Mouse (Mus musculus): Measurements from ENCODE around the gene Trim71. TPM values are rescaled to one million over a fixed set of nuclear protein-coding genes. Genes with fewer than 3 reads are reported as not detected.

Gene Trim71
- polyA plus RNA-seq, 1 experiment from 2014 or later, result 3.7 TPM

DNA sequence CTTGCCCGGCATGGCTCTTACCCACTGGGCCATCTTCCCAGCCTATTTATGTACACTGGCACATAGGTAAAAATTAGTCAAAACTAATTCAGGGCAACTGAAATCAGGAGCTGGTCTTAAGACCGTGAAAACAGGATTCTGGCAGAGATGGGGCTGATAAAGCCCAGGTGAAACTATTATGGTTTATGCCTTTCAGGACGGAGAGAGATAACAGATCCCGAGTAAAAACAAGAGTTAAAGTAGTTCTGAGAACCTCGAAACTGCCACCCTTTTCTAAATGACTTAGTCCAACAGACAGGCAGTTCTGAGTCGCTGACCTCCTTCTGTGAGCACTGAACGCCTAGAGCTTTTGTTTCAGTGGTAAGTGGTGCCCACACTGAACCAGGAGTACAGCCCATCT lies 92.3 kb downstream of the Trim71 start:
- Histone ChIP-seq H3K4me2 (ENCODE audit: low read depth, severe bottlenecking) (no peak overlapping the region), H3K27me3 (ENCODE audit: control insufficient read depth, insufficient read depth, low read length) (no peaks in the 10 kb centered on the region), H3K4me3 (ENCODE audit: low read depth, low read length) (no peak overlapping the region), H3K9me3 (ENCODE audit: control insufficient read depth, low read length) (no peaks in the 10 kb centered on the region), H3K27ac (replicated peaks; ENCODE audit: low read depth, low read length) (no peak overlapping the region), H3K9ac (ENCODE audit: low read length) (no peak overlapping the region), H3K36me3 (ENCODE audit: control insufficient read depth, insufficient read depth, low read length) (no peaks in the 10 kb centered on the region; the same call in 1 of the 2 replicates), H3K4me1 (ENCODE audit: control insufficient read depth, insufficient read depth, low read length) (no peaks in the 10 kb centered on the region)
- 82% methylated on average over 7 of the region's 7 CpGs for WGBS
- DNase-seq (ENCODE audit: low spot score) (no peak), ATAC-seq (ENCODE audit: insufficient number of reproducible peaks, low FRiP score, low TSS enrichment, low read depth) (no peak)

DNA sequence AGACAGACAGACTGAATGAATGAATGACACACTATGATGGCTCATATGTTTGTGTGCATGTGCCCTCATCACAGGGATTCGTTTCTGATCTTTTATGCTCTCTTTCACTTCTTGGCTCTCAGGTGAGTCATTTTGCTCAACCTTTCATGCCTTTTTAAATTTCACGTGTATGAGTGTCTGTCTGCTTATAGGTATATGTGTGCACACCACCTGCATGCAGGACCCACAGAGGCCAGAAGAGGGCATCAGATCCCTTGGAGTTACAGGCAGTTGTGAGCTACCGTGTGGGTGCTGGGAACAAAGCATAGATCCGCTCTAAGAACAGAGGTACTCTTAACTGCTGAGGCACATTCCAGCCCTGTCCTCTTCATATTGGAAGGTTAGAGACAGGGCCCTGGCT lies 95.5 kb downstream of the Trim71 start:
- H3K36me3 ChIP-seq (ENCODE audit: control insufficient read depth, insufficient read depth, low read length), result no peaks in the 10 kb centered on the region; the same call in 1 of the 2 replicates

DNA sequence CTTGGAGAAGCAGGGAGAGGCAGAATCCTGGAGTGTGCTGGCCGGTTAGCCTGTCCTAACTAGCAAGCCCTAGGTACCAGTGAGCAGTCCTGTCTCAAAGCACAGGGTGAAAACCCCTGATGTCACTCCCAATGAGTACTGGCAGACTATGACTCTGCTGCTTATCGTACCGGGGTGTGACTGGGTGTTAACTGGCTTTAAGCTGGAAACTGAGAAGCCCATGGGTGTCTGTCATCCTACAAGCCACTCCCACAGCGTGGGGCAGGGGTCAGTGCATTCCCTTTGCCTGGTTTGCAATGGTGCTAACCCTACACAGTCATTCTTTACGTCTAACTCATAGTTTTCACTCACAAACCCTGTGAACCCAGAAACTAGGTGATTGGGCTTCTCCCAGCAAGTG lies 96.0 kb downstream of the Trim71 start:
- DNase-seq (ENCODE audit: low spot score) (no peak), ATAC-seq (ENCODE audit: insufficient number of reproducible peaks, low FRiP score, low TSS enrichment, low read depth) (no peak)
- no peak overlapping the region for H3K4me3 ChIP-seq (ENCODE audit: low read depth, low read length)
- WGBS, result 75% methylated on average over 5 of the region's 5 CpGs
- H3K9me3 ChIP-seq (ENCODE audit: control insufficient read depth, low read length), result no peaks in the 10 kb centered on the region
- H3K27ac ChIP-seq (replicated peaks; ENCODE audit: low read depth, low read length), result no peak overlapping the region
- H3K27me3 ChIP-seq (ENCODE audit: control insufficient read depth, insufficient read depth, low read length), result no peaks in the 10 kb centered on the region
- H3K4me1 ChIP-seq (ENCODE audit: control insufficient read depth, insufficient read depth, low read length), result no peaks in the 10 kb centered on the region
- H3K4me2 ChIP-seq (ENCODE audit: low read depth, severe bottlenecking), result no peak overlapping the region
- H3K36me3 ChIP-seq (ENCODE audit: control insufficient read depth, insufficient read depth, low read length), result no peaks in the 10 kb centered on the region; the same call in 1 of the 2 replicates
- H3K9ac ChIP-seq (ENCODE audit: low read length), result no peak overlapping the region

More for the DNA sequence above, 95.5 kb downstream of the Trim71 start:
- ATAC-seq (ENCODE audit: insufficient number of reproducible peaks, low FRiP score, low TSS enrichment, low read depth) (no peak), DNase-seq (ENCODE audit: low spot score) (no peak)
- Histone ChIP-seq H3K9me3 (ENCODE audit: control insufficient read depth, low read length) (no peaks in the 10 kb centered on the region), H3K4me1 (ENCODE audit: control insufficient read depth, insufficient read depth, low read length) (no peaks in the 10 kb centered on the region), H3K27me3 (ENCODE audit: control insufficient read depth, insufficient read depth, low read length) (no peaks in the 10 kb centered on the region), H3K27ac (replicated peaks; ENCODE audit: low read depth, low read length) (no peak overlapping the region), H3K4me3 (ENCODE audit: low read depth, low read length) (no peak overlapping the region), H3K9ac (ENCODE audit: low read length) (no peak overlapping the region), H3K4me2 (ENCODE audit: low read depth, severe bottlenecking) (no peak overlapping the region)
- WGBS, result 97% methylated on average over 4 of the region's 4 CpGs

DNA sequence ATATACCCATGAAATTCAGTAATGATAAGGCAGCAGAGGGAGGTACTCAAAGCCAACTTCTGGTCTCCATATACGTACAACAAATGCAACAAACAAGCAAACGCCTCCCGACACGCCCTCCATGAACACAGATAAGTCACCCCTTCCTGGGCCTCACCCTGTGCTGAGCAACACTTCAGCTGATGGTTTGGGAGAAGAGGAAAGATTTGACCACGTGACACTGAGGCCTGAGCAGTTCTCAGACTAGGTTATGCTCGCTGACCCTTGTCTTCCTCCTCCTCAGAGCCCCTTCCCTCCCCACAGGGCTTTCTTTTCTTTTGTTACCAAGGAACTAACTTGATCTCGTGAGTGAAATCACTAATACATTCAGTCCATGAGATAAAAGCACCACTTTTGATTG lies 97.3 kb downstream of the Trim71 start:
- no peak overlapping the region for H3K9ac ChIP-seq (ENCODE audit: low read length)
- ATAC-seq (ENCODE audit: insufficient number of reproducible peaks, low FRiP score, low TSS enrichment, low read depth), result no peak

DNA sequence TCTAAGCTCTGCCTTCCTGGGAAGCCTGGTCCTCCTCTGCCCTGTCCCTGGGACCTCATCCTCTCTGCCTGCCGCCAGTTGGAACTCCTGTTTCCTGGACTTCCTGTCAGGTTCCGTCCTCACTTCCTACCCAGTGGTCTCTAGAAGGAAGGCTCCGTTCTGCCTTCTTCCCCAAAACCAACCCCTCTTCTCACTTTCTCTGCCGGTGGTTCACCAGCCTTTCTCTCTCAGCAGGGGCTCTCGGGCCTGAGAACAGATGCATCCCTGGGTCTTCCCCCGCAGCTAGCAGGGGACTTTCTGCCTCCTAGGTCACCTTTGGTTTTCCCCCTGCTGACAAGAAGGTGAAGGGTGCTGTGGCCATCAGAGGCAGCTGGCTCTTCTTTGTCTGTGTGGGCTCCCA lies 98.7 kb downstream of the Trim71 start:
- Histone ChIP-seq H3K4me3 (ENCODE audit: low read depth, low read length) (no peak overlapping the region), H3K27me3 (ENCODE audit: control insufficient read depth, insufficient read depth, low read length) (no peaks in the 10 kb centered on the region), H3K27ac (replicated peaks; ENCODE audit: low read depth, low read length) (no peak overlapping the region), H3K36me3 (ENCODE audit: control insufficient read depth, insufficient read depth, low read length) (no peaks in the 10 kb centered on the region; the same call in 1 of the 2 replicates), H3K4me1 (ENCODE audit: control insufficient read depth, insufficient read depth, low read length) (no peaks in the 10 kb centered on the region), H3K9me3 (ENCODE audit: control insufficient read depth, low read length) (no peaks in the 10 kb centered on the region), H3K4me2 (ENCODE audit: low read depth, severe bottlenecking) (no peak overlapping the region), H3K9ac (ENCODE audit: low read length) (no peak overlapping the region)
- DNase-seq (ENCODE audit: low spot score), result no peak
- WGBS, result 70% methylated on average over 6 of the region's 6 CpGs
- no peak for ATAC-seq (ENCODE audit: insufficient number of reproducible peaks, low FRiP score, low TSS enrichment, low read depth)

More for the DNA sequence above, 97.3 kb downstream of the Trim71 start:
- no peak for DNase-seq (ENCODE audit: low spot score)
- H3K9me3 ChIP-seq (ENCODE audit: control insufficient read depth, low read length), result no peaks in the 10 kb centered on the region
- no peaks in the 10 kb centered on the region for H3K27me3 ChIP-seq (ENCODE audit: control insufficient read depth, insufficient read depth, low read length)
- 79% methylated on average over 7 of the region's 7 CpGs for WGBS
- no peak overlapping the region for H3K27ac ChIP-seq (replicated peaks; ENCODE audit: low read depth, low read length)
- no peak overlapping the region for H3K4me2 ChIP-seq (ENCODE audit: low read depth, severe bottlenecking)
- no peaks in the 10 kb centered on the region for H3K4me1 ChIP-seq (ENCODE audit: control insufficient read depth, insufficient read depth, low read length)
- no peaks in the 10 kb centered on the region; the same call in 1 of the 2 replicates for H3K36me3 ChIP-seq (ENCODE audit: control insufficient read depth, insufficient read depth, low read length)
- H3K4me3 ChIP-seq (ENCODE audit: low read depth, low read length), result no peak overlapping the region

DNA sequence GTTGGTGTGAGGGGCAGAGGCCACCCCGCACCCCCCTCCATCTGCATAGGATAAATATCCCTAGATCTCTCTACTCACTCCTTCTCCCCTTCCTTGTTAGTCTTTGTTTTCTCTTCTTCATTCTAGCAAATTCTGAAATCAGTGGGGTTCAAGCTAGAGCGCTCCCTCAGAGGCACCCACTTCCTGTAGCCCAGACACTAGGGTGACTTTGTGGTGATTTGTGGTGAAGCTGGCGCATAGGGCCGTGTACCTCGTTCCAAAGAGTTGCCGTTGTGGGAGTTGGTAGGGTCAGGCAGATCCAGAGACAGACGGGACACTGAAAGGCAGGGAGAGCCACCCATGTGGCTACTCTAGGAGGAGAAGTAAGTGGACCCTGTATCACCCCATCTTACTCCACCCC lies 101.6 kb downstream of the Trim71 start:
- no peak overlapping the region for H3K4me3 ChIP-seq (ENCODE audit: low read depth, low read length)
- no peak for DNase-seq (ENCODE audit: low spot score)
- H3K4me1 ChIP-seq (ENCODE audit: control insufficient read depth, insufficient read depth, low read length), result no peaks in the 10 kb centered on the region
- H3K9ac ChIP-seq (ENCODE audit: low read length), result no peak overlapping the region
- ATAC-seq (ENCODE audit: insufficient number of reproducible peaks, low FRiP score, low TSS enrichment, low read depth), result no peak
- no peaks in the 10 kb centered on the region for H3K27me3 ChIP-seq (ENCODE audit: control insufficient read depth, insufficient read depth, low read length)
- H3K36me3 ChIP-seq (ENCODE audit: control insufficient read depth, insufficient read depth, low read length), result no peaks in the 10 kb centered on the region
- no peak overlapping the region for H3K27ac ChIP-seq (replicated peaks; ENCODE audit: low read depth, low read length)
- WGBS, result 89% methylated on average over 7 of the region's 7 CpGs
- H3K9me3 ChIP-seq (ENCODE audit: control insufficient read depth, low read length), result no peaks in the 10 kb centered on the region
- no peak overlapping the region for H3K4me2 ChIP-seq (ENCODE audit: low read depth, severe bottlenecking)

DNA sequence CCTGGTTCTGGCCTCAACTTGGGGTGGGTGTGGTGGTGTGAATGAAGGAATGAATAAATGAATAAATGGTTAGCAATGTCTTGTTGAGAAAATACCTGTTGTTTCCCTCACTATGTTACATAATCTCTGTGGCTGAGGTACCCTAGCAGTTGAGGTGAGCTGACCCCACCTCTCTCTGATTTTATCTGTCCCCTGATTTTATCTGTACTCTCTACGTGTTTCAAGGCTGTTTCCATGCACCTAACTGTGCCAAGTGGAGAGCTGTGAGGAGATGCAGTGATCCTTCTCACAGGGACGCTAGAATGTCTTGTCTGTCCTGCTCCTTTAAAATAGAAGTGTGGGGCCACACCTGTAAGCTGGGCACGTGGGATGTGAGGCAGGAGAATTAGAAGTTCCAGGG lies 105.7 kb downstream of the Trim71 start:
- WGBS, result 87% methylated on average over 3 of the region's 3 CpGs
- Histone ChIP-seq H3K4me3 (ENCODE audit: low read depth, low read length) (no peak overlapping the region), H3K27ac (replicated peaks; ENCODE audit: low read depth, low read length) (no peak overlapping the region), H3K4me1 (ENCODE audit: control insufficient read depth, insufficient read depth, low read length) (no peaks in the 10 kb centered on the region), H3K27me3 (ENCODE audit: control insufficient read depth, insufficient read depth, low read length) (no peaks in the 10 kb centered on the region), H3K9me3 (ENCODE audit: control insufficient read depth, low read length) (no peaks in the 10 kb centered on the region), H3K4me2 (ENCODE audit: low read depth, severe bottlenecking) (no peak overlapping the region), H3K9ac (ENCODE audit: low read length) (no peak overlapping the region), H3K36me3 (ENCODE audit: control insufficient read depth, insufficient read depth, low read length) (no peaks in the 10 kb centered on the region; the same call in 1 of the 2 replicates)
- DNase-seq (ENCODE audit: low spot score) (no peak), ATAC-seq (ENCODE audit: insufficient number of reproducible peaks, low FRiP score, low TSS enrichment, low read depth) (no peak)

Other genes starting within 250 kb of the Trim71 start
- not detected in 2 replicates for gene Bcl2a1c, start 234.2 kb downstream of the Trim71 start, polyA plus RNA-seq (2014; fragmentation: Nextera tagmentation; extraction: Ambion mirVana)
- gene Crtap, start 173.7 kb downstream of the Trim71 start, polyA plus RNA-seq (2014; fragmentation: Nextera tagmentation; extraction: Ambion mirVana), result 57.6 and 66.7 TPM in 2 replicates
- gene Glb1, start 163.3 kb downstream of the Trim71 start, polyA plus RNA-seq (2014; fragmentation: Nextera tagmentation; extraction: Ambion mirVana), result 23.2 and 24.4 TPM in 2 replicates
- gene Tmppe, start 163.3 kb downstream of the Trim71 start, polyA plus RNA-seq (2014; fragmentation: Nextera tagmentation; extraction: Ambion mirVana), result 3.6 and 5.1 TPM in 2 replicates
- 0.07 and 0.08 TPM in 2 replicates for gene Ccr4, start 59.5 kb downstream of the Trim71 start, polyA plus RNA-seq (2014; fragmentation: Nextera tagmentation; extraction: Ambion mirVana)
- 0.37 and 0.67 TPM in 2 replicates for gene C130032M10Rik, start 48.7 kb downstream of the Trim71 start, polyA plus RNA-seq (2014; fragmentation: Nextera tagmentation; extraction: Ambion mirVana)
- gene Cnot10, start 75.8 kb upstream of the Trim71 start, polyA plus RNA-seq (2014; fragmentation: Nextera tagmentation; extraction: Ambion mirVana), result 71.8 and 80.7 TPM in 2 replicates
- 62.1 and 65.6 TPM in 2 replicates for gene Dync1li1, start 124.4 kb upstream of the Trim71 start, polyA plus RNA-seq (2014; fragmentation: Nextera tagmentation; extraction: Ambion mirVana)
- 24.0 and 24.9 TPM in 2 replicates for gene Cmtm6, start 166.7 kb upstream of the Trim71 start, polyA plus RNA-seq (2014; fragmentation: Nextera tagmentation; extraction: Ambion mirVana)
- 71.1 and 84.6 TPM in 2 replicates for gene Cmtm7, start 217.5 kb upstream of the Trim71 start, polyA plus RNA-seq (2014; fragmentation: Nextera tagmentation; extraction: Ambion mirVana)